Mouse (Mus musculus): ENCODE data around the gene Impg2. TPM values are rescaled to one million over a fixed set of nuclear protein-coding genes. Genes with fewer than 3 reads are reported as not detected.

Gene Impg2
- polyA plus RNA-seq, 1 experiment from 2014 or later = 0.05 TPM

DNA sequence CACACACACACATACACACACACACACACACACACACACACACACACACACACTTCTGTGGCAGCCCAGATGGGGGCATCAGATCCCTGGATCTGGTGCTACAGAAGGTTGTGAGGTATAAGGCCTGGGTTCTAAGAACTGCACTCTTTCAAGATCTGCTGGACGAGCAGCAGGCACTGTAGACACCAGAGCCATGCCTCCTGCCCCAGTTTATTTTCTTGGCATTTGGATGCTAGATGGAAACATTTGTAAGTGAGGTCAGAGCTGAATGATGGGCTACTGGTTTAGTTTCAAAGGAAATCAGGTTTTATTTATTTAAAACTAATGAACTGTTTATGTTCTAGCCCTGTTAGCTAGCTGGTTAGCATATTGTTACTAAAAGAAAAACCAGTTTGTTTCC, 90.8 kb downstream of the Impg2 start:
- Histone ChIP-seq H3K27ac (ENCODE audit: low read length) (no peak overlapping the region), H3K36me3 (ENCODE audit: control insufficient read depth, insufficient read depth, low read length) (no peaks in the 10 kb centered on the region), H3K4me1 (ENCODE audit: control insufficient read depth, insufficient read depth, low read length) (0 out of 2 replicates have a peak, but pooled peaks cover 3% of the 10 kb centered on the region), H3K27me3 (replicated peaks; ENCODE audit: control insufficient read depth, insufficient read depth, low read length) (no peaks in the 10 kb centered on the region), H3K9ac (ENCODE audit: low read depth, low read length) (no peak overlapping the region), H3K4me2 (ENCODE audit: low read depth, low read length) (no peak overlapping the region), H3K9me3 (ENCODE audit: control insufficient read depth, low read length) (no peaks in the 10 kb centered on the region), H3K4me3 (ENCODE audit: low read length) (no peak overlapping the region)
- 59% methylated on average over 1 of the region's 1 CpGs for WGBS
- no peak for ATAC-seq

DNA sequence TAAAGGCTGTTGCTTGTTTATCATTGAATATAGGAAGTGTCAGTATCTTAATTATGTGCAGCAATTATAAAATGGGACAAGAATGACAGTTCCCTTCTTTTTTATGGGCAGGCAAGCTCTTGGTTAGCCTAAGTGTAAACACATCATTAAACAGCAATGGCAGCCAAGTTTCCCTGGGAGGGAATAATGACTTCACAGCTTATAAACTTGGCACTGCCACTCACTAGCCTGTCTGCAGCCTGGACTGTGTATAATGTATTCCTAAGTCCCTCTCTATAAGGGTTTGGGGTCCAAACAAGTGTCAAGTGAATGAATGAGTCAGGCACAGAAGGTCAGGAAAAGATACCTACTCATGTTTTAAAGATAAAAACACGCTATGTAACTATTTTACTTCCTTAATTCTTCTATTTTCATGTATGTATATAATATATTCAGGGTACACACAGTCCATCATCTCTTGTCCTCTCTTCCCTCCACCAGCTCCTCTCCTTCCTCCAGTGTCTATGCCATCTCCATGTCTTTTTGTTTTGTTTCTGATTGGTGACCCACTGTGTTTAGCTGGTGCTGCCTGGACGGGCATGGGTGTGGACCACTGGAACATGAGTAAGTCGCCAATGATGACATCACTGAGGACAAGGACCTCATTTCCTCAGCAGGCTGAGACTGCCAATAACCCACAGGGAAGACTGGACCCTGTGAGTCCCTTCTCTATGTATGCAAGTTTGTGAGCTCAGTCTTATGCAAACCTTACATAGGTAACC, 92.0 kb downstream of the Impg2 start:
- no peak overlapping the region for H3K27ac ChIP-seq (ENCODE audit: low read length)
- no peaks in the 10 kb centered on the region for H3K9me3 ChIP-seq (ENCODE audit: control insufficient read depth, low read length)
- no peaks in the 10 kb centered on the region for H3K36me3 ChIP-seq (ENCODE audit: control insufficient read depth, insufficient read depth, low read length)
- no peak overlapping the region for H3K9ac ChIP-seq (ENCODE audit: low read depth, low read length)
- 65% methylated on average over 3 of the region's 3 CpGs for WGBS
- no peak overlapping the region for H3K4me2 ChIP-seq (ENCODE audit: low read depth, low read length)
- H3K4me1 ChIP-seq (ENCODE audit: control insufficient read depth, insufficient read depth, low read length) = 0 out of 2 replicates have a peak, but pooled peaks cover 3% of the 10 kb centered on the region
- H3K27me3 ChIP-seq (replicated peaks; ENCODE audit: control insufficient read depth, insufficient read depth, low read length) = no peaks in the 10 kb centered on the region
- ATAC-seq = no peak
- H3K4me3 ChIP-seq (ENCODE audit: low read length) = no peak overlapping the region

DNA sequence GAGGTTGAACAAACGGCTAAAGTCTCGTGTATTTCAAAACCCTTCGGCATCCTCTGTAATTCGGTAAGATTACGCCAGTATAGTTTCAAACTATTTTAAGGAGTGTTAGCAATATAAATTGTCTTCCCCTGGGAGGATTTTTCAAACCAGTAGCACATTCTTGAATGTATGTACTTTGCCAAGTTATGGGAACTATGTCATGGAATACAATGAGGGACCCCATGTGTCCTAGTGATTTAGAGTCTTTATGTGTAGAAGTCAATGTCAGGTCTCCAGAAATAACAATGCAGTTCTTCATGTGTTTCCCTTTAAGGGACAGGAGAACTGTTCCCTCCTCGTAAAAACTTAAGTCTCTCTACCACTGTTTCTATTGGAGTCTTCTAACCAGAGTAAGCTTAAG, 94.1 kb downstream of the Impg2 start:
- no peak for ATAC-seq

DNA sequence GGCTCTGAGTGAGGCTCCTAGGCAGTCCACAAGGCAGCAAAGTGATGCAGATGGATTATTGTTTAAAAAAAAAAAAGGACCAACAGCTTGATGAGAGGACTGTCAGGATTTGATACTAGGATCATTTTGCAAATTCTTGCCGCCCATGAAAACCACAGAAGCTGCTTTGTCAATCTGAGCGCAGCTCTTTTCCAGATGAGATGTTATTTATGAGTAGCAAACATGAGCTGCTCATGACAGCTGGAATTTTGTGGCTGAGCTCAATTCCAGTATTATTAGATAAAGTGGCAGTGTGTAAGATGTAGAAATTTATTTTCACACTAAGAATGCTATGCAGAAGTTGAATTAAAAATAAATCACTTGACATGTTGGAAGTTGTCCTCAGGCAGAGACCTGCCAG, 94.7 kb downstream of the Impg2 start:
- H3K36me3 ChIP-seq (ENCODE audit: control insufficient read depth, insufficient read depth, low read length) = no peaks in the 10 kb centered on the region
- H3K4me2 ChIP-seq (ENCODE audit: low read depth, low read length) = no peak overlapping the region
- H3K9ac ChIP-seq (ENCODE audit: low read depth, low read length) = no peak overlapping the region
- no peak overlapping the region for H3K27ac ChIP-seq (ENCODE audit: low read length)
- WGBS = 82% methylated on average over 2 of the region's 2 CpGs
- H3K4me3 ChIP-seq (ENCODE audit: low read length) = no peak overlapping the region
- no peaks in the 10 kb centered on the region for H3K9me3 ChIP-seq (ENCODE audit: control insufficient read depth, low read length)
- H3K4me1 ChIP-seq (ENCODE audit: control insufficient read depth, insufficient read depth, low read length) = 0 out of 2 replicates have a peak, but pooled peaks cover 3% of the 10 kb centered on the region
- no peak for ATAC-seq
- no peaks in the 10 kb centered on the region for H3K27me3 ChIP-seq (replicated peaks; ENCODE audit: control insufficient read depth, insufficient read depth, low read length)

More for the DNA sequence above, 94.1 kb downstream of the Impg2 start:
- no peak overlapping the region for H3K27ac ChIP-seq (ENCODE audit: low read length)
- H3K9ac ChIP-seq (ENCODE audit: low read depth, low read length) = no peak overlapping the region
- no peaks in the 10 kb centered on the region for H3K36me3 ChIP-seq (ENCODE audit: control insufficient read depth, insufficient read depth, low read length)
- H3K9me3 ChIP-seq (ENCODE audit: control insufficient read depth, low read length) = no peaks in the 10 kb centered on the region
- H3K27me3 ChIP-seq (replicated peaks; ENCODE audit: control insufficient read depth, insufficient read depth, low read length) = no peaks in the 10 kb centered on the region
- no peak overlapping the region for H3K4me3 ChIP-seq (ENCODE audit: low read length)
- no peak overlapping the region for H3K4me2 ChIP-seq (ENCODE audit: low read depth, low read length)
- WGBS = 73% methylated on average over 6 of the region's 6 CpGs
- 0 out of 2 replicates have a peak, but pooled peaks cover 3% of the 10 kb centered on the region for H3K4me1 ChIP-seq (ENCODE audit: control insufficient read depth, insufficient read depth, low read length)

DNA sequence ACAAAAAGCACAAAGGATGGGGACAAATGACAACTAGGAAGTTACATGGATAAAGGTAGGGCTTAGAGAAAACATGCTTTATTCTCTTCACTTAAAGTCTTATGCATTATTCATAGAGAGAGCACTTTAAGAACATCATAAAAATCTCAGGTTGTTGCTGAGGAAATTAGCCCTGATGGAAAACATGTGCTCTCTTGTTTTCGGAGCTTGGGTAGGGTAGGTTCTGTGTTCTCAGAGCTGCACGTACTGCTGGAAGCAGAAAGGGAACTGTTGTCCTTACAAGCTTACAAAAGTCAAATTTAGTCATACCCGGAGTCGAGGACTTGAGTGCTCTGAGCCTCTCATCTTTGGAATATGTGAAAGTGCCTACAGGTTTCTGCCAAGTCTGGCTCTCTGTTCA, 98.9 kb downstream of the Impg2 start:
- no peaks in the 10 kb centered on the region for H3K4me1 ChIP-seq (ENCODE audit: control insufficient read depth, insufficient read depth, low read length)
- 70% methylated on average over 4 of the region's 4 CpGs for WGBS
- no peak overlapping the region for H3K9ac ChIP-seq (ENCODE audit: low read depth, low read length)
- H3K27ac ChIP-seq (ENCODE audit: low read length) = no peak overlapping the region
- H3K36me3 ChIP-seq (ENCODE audit: control insufficient read depth, insufficient read depth, low read length) = no peaks in the 10 kb centered on the region
- no peaks in the 10 kb centered on the region for H3K9me3 ChIP-seq (ENCODE audit: control insufficient read depth, low read length)
- no peaks in the 10 kb centered on the region for H3K27me3 ChIP-seq (replicated peaks; ENCODE audit: control insufficient read depth, insufficient read depth, low read length)
- no peak for ATAC-seq
- no peak overlapping the region for H3K4me2 ChIP-seq (ENCODE audit: low read depth, low read length)
- H3K4me3 ChIP-seq (ENCODE audit: low read length) = no peak overlapping the region

DNA sequence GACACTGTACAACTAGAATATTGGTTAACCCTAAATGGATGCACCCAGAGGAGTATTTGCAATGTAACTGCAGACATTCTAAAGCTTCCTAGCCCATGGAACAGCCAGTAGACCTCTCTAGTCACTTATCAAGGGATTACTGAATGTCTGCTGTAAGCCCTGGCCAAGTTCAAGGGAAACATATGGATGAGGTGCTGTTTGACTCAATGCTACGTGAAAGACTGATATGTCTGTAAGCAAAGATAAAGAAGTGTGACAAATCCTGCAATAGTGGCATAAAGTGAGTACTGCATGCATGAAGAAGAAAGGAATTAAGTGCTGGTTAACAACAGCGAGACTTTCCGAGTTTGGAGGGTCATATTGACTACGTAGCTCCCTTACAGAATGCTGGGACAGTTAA, 100.1 kb downstream of the Impg2 start:
- H3K36me3 ChIP-seq (ENCODE audit: control insufficient read depth, insufficient read depth, low read length) = no peaks in the 10 kb centered on the region
- H3K4me3 ChIP-seq (ENCODE audit: low read length) = no peak overlapping the region
- H3K27ac ChIP-seq (ENCODE audit: low read length) = no peak overlapping the region
- 81% methylated on average over 4 of the region's 4 CpGs for WGBS
- no peaks in the 10 kb centered on the region for H3K9me3 ChIP-seq (ENCODE audit: control insufficient read depth, low read length)
- H3K9ac ChIP-seq (ENCODE audit: low read depth, low read length) = no peak overlapping the region
- H3K4me1 ChIP-seq (ENCODE audit: control insufficient read depth, insufficient read depth, low read length) = no peaks in the 10 kb centered on the region
- no peaks in the 10 kb centered on the region for H3K27me3 ChIP-seq (replicated peaks; ENCODE audit: control insufficient read depth, insufficient read depth, low read length)
- no peak overlapping the region for H3K4me2 ChIP-seq (ENCODE audit: low read depth, low read length)
- ATAC-seq = no peak

DNA sequence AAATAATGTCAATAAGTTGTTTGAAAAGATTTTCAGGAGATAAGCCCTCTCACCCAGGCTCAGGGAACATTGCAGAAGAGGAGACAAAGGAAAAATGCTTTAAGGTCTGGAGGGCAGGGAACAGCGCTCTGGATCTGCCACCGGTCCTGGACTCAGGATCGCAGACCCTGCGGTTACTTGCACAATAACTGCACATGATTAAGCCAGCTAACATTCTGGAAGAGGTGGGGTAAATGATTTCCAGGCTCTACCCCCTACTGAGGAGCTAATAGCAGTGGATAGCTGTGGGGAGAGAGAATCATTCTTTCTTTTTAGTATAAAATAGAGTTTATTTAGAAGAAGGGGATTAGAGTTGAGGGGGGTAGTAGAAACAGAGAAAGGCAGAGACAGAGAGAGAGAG, 103.5 kb downstream of the Impg2 start:
- no peak overlapping the region for H3K4me2 ChIP-seq (ENCODE audit: low read depth, low read length)
- no peak overlapping the region for H3K27ac ChIP-seq (ENCODE audit: low read length)
- no peak overlapping the region for H3K4me3 ChIP-seq (ENCODE audit: low read length)
- ATAC-seq = no peak
- H3K4me1 ChIP-seq (ENCODE audit: control insufficient read depth, insufficient read depth, low read length) = no peaks in the 10 kb centered on the region
- no peak overlapping the region for H3K9ac ChIP-seq (ENCODE audit: low read depth, low read length)
- H3K9me3 ChIP-seq (ENCODE audit: control insufficient read depth, low read length) = no peaks in the 10 kb centered on the region
- 91% methylated on average over 4 of the region's 4 CpGs for WGBS
- no peaks in the 10 kb centered on the region for H3K36me3 ChIP-seq (ENCODE audit: control insufficient read depth, insufficient read depth, low read length)
- H3K27me3 ChIP-seq (replicated peaks; ENCODE audit: control insufficient read depth, insufficient read depth, low read length) = no peaks in the 10 kb centered on the region

DNA sequence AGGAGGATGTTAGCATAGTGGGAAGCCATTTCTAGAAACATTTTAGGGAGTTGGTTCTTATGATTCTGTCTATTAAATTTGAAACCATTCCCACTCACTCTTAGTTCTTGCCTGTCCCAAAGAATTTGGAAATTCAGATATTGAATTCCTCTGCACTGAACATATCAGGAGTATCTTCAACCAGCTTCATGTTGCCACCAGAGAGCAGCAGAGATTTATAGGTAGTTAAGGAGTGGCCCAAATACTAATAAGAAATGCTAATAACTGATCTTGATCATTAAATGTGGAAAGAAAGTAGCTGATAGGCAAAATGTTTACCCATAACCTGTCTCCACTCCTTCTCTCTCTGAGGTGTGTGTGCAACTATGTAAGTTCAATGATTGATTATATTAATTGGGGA, 107.2 kb downstream of the Impg2 start:
- Histone ChIP-seq H3K27me3 (replicated peaks; ENCODE audit: control insufficient read depth, insufficient read depth, low read length) (no peaks in the 10 kb centered on the region), H3K4me3 (ENCODE audit: low read length) (no peak overlapping the region), H3K9me3 (ENCODE audit: control insufficient read depth, low read length) (no peaks in the 10 kb centered on the region), H3K36me3 (ENCODE audit: control insufficient read depth, insufficient read depth, low read length) (no peaks in the 10 kb centered on the region), H3K4me1 (ENCODE audit: control insufficient read depth, insufficient read depth, low read length) (no peaks in the 10 kb centered on the region), H3K27ac (ENCODE audit: low read length) (no peak overlapping the region), H3K9ac (ENCODE audit: low read depth, low read length) (no peak overlapping the region), H3K4me2 (ENCODE audit: low read depth, low read length) (no peak overlapping the region)
- ATAC-seq = no peak

Data from intestine, embryonic 16.5 days (tissue).